Mouse (Mus musculus): ENCODE results near the gene Hacd1.

DNA sequence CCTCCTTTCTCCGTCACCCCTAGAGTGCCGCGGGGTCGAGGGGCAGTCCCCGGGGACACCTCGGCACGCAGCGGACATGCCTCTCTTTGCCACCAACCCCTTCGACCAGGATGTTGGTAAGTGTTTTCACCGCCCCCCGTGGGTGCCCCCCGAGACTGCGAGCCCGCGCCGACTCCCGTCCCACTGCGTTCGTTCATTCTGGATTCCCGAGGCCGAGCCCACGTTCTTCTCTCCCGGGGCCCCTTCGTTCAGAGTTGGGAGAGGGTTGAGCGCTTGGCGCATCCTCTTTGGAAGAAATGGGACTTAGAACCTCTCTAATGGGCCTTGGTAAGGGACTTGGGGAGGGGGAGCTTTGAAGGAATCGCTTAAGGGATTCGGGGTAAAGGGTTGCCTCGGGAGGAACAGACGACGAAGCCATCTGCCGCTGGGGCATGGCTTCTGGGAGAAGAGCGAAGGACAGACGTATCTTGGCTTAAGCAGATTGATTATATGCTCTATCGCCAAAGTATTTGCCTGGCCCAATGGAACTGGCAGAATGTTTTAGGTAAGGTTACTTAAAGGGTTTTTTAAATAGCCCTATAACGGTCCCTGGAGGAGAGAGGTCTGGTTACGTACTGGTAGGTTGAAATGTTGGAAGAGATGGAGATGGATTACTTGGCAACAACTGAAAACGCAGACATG, 18.4 kb upstream of the Hacd1 start:
- TF ChIP-seq CEBPB (IDR thresholded peaks at IDR 0.05; ENCODE audit: low read depth) = no peak
- no peak for TF ChIP-seq CTCF (IDR thresholded peaks at IDR 0.05; ENCODE audit: control insufficient read depth, insufficient read depth, insufficient read length)
- no peak for TF ChIP-seq FOSL1 (IDR thresholded peaks at IDR 0.05; ENCODE audit: insufficient read depth, low read length, poor library complexity, severe bottlenecking)
- TF ChIP-seq MYOG (IDR thresholded peaks at IDR 0.05; ENCODE audit: control insufficient read depth, extremely low read depth, insufficient read length) = no peak
- no peak for TF ChIP-seq MAX (IDR thresholded peaks at IDR 0.05)

Measured in C2C12 (cell line).